In the genomic region with DNA sequence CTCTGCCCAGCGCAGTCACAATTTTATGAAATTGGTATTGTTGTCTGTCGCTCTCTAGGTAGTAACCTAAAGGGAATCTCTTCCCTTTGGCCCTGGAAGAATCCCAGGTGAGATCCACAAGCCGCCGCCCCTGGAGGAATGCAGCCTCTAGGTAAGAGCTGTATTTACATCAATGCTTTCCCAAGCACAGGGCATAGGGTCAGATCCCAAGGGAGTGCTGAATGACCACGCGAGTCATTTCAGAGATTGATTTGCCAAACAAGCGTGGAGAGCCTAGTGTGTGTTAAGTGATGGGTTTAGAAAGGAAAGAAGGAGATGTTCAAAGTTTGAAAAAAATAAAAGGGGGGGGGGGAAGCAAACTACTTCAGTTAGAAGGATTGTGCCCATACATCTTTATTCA, we compare ENCODE assay signal across 23 mouse cellular contexts. TPM values are rescaled to one million over a fixed set of nuclear protein-coding genes. Genes with fewer than 3 reads are reported as not detected.
"Had no signal": no experiment of that assay in that cellular context is flagged by ENCODE, and none has a peak within 500 bp of the region (broad histone marks: within the 10 kb centered on the region; RNA-seq: fewer than 3 reads in every experiment).

No protein-coding gene starts in this region.

- H3K27me3 ChIP-seq: midbrain, embryonic 13.5 days; neural tube, embryonic 12.5 days had no signal

- H3K9ac ChIP-seq: kidney, embryonic 15.5 days; limb, embryonic 13.5 days; liver, embryonic 12.5 days; liver, embryonic 15.5 days; lung, embryonic 15.5 days; midbrain, embryonic 13.5 days; neural tube, embryonic 12.5 days had no signal

- H3K27ac ChIP-seq: kidney, embryonic 15.5 days; liver, embryonic 12.5 days; liver, embryonic 15.5 days; lung, embryonic 15.5 days; midbrain, embryonic 10.5 days; midbrain, embryonic 13.5 days; neural tube, embryonic 12.5 days had no signal

- H3K4me1 ChIP-seq: liver, embryonic 12.5 days; liver, embryonic 15.5 days; lung, embryonic 15.5 days had no signal

- H3K36me3 ChIP-seq: kidney, embryonic 15.5 days; limb, embryonic 13.5 days; liver, embryonic 12.5 days; liver, embryonic 15.5 days; lung, embryonic 15.5 days; midbrain, embryonic 10.5 days; midbrain, embryonic 13.5 days; neural tube, embryonic 12.5 days had no signal

- H3K4me3 ChIP-seq: kidney, embryonic 15.5 days; limb, embryonic 13.5 days; liver, embryonic 12.5 days; liver, embryonic 15.5 days; lung, embryonic 15.5 days; midbrain, embryonic 10.5 days; midbrain, embryonic 13.5 days; myocyte; neural tube, embryonic 12.5 days had no signal

- H3K9me3 ChIP-seq: kidney, embryonic 15.5 days; limb, embryonic 13.5 days; liver, embryonic 12.5 days; liver, embryonic 15.5 days; lung, embryonic 15.5 days; midbrain, embryonic 10.5 days; midbrain, embryonic 13.5 days; neural tube, embryonic 12.5 days had no signal

- ATAC-seq: liver, embryonic 12.5 days; midbrain, embryonic 13.5 days; midbrain, embryonic 16.5 days had no signal

- H3K4me2 ChIP-seq: kidney, embryonic 15.5 days; limb, embryonic 13.5 days; liver, embryonic 12.5 days; liver, embryonic 15.5 days; lung, embryonic 15.5 days; midbrain, embryonic 13.5 days; neural tube, embryonic 12.5 days had no signal

- DNase-seq: kidney, adult 8-10 months; kidney, postnatal 14 days; kidney, postnatal 4 days; left cerebral cortex, postnatal 4 days; liver; lung, adult 18-20 months; lung, postnatal 14 days; lung, postnatal 4 days; retina, postnatal 1 day; right cerebral cortex, postnatal 25 days; spleen, adult 18-20 months; thymus, adult 18-20 months; thymus, postnatal 36 days had no signal

RNA-seq across cellular contexts. Expression of a gene that starts 29.2 kb away (rescaled TPM):
- polyA plus RNA-seq: myocyte had no signal
